Mouse (Mus musculus): ENCODE results near the gene Gm20604.

DNA sequence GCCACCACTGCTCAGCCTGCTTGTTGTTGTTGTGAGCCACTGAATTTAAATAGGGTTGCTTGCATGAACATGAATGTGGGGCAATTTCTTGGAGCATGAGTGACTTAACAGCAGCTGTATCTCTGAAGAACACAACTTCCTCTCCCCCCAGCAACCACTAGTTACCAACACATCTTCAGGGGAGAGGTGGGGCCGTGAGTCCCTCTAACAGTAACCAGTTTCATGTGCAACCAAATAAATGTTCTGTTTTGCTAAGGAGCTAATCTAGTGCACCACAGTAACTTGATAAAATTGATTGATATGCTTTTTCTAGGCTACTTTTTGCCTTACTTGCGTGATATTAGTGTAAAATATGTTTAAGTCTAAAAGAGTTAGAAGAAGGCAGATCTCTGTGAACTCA, 41.1 kb upstream of the Gm20604 start:
- TF ChIP-seq CTCF (IDR thresholded peaks at IDR 0.05; ENCODE audit: extremely low read depth, insufficient read depth, insufficient read length, insufficient replicate concordance) (no peak), POLR2A (IDR thresholded peaks at IDR 0.05; ENCODE audit: low read depth, low read length) (no peak)

All from spleen, adult 2 months (tissue).